Mouse (Mus musculus): ENCODE results near the gene 1700014D04Rik. TPM values are rescaled to one million over a fixed set of nuclear protein-coding genes. Genes with fewer than 3 reads are reported as not detected.
A peak's percentile ranks its signal among the peaks of the same experiment; 100 is the strongest.

The 1700014D04Rik gene
- polyA plus RNA-seq, 1 experiment from 2014 or later = 0.12 TPM

GRCm38 (mm10) chr13:59769296-59770163 is 23.0 kb upstream of the 1700014D04Rik start, which contains the start of gene Isca1:
Gene Isca1 (minus strand): TSS chr13:59769810.
- ATAC-seq = peak; percentile 85
- no peak for TF ChIP-seq CTCF (IDR thresholded peaks at IDR 0.05)
- DNase-seq (ENCODE audit: low read depth, low spot score) = peak; percentile 88
- in situ Hi-C loops (cut with MboI; ENCODE audit: low pct_unique_long_range_greater_than_20kb) = no loop called here
- H3K27me3 ChIP-seq = no peaks in the 10 kb centered on the region
- CTCF ChIA-PET = interaction anchor here (1.3 to 2.7 kb wide), 2 partner anchors 11 to 41 kb away, joined by 4 to 12 read pairs; partner anchors contain the start of gene Gm49354
- POLR2A ChIA-PET = interaction anchor here (0.7 kb wide), 1 partner anchor 608 kb away, joined by 3 read pairs; no protein-coding TSS in a partner anchor

- TF ChIP-seq CTCF (IDR thresholded peaks at IDR 0.05) = no peak
- in situ Hi-C loops (cut with MboI; ENCODE audit: low pct_unique_long_range_greater_than_20kb) = no loop called here
- H3K27me3 ChIP-seq = no peaks in the 10 kb centered on the region
- ChIA-PET POLR2A (interaction anchor here (0.7 to 1.4 kb wide), 2 partner anchors 43 to 175 kb away, joined by 3 read pairs; no protein-coding TSS in a partner anchor), CTCF (interaction anchor here (1.5 kb wide), 1 partner anchor 25 kb away, joined by 4 read pairs; no protein-coding TSS in a partner anchor)
- DNase-seq (ENCODE audit: low read depth, low spot score) = no peak
- ATAC-seq = no peak
Observed at GRCm38 (mm10) chr13:59768531-59768930, 22.0 kb upstream of the 1700014D04Rik start.

DNA sequence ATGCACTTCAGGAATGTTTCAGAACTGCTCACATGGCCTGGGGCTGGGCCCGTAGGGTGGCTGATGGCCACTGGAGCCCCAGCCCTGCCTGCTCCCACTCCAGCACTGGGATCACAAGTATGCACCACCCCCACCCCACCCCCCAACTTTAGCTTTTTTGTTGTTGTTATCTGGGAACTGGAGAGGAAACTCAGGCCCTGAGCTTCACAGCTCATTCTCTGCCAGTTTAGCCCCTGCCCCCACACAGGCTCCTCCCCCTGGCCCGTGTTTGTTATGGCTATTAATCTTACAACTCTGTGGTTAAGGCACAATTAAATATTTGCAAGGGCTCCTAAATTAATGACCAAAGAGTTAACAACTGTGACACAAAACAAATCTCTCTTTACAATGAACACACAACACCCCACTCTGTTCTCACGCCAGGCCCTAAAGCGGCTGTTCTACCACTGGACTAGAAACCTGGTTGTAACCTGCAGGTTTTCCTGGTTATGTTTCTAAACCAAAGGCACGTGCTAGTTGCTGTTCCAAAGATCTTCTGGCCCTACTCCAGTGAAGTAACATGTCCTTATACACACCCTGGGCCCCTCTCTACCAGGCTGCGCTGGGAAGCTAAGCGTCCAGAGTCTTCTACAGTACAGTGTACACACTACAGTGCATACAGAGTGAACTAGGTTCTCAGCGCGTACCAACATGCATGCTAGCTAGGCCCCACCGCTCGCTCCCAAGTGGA is 20.4 kb upstream of the 1700014D04Rik start:
- DNase-seq (ENCODE audit: low read depth, low spot score) (no peak), ATAC-seq (no peak)
- ChIA-PET CTCF (interaction anchor here (1.5 to 2.0 kb wide), 2 partner anchors 9 to 23 kb away, joined by 4 to 5 read pairs; no protein-coding TSS in a partner anchor), POLR2A (interaction anchor here (0.6 to 1.4 kb wide), 4 partner anchors 10 to 57 kb away, joined by 3 read pairs; no protein-coding TSS in a partner anchor)
- no peak for TF ChIP-seq CTCF (IDR thresholded peaks at IDR 0.05)
- in situ Hi-C loops (cut with MboI; ENCODE audit: low pct_unique_long_range_greater_than_20kb) = no loop called here
- no peaks in the 10 kb centered on the region for H3K27me3 ChIP-seq

DNA sequence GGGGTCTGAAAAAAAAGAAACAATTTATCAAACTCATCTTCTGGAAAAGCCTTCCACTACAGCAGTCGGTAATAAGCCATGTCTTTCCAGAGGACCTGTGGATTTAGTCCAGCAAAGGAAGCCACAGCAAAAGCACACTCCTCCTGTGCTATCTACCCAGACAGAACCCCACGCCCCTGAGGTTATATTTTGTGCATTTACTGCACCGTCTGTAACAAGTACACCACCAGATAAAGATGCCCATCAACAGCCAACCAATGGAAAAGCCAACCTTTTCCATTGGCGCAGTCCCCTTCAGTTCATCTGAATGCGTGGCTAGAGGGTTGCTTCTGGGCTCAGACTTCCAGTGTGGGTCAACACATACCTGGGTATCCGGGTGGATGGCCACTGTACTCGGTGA is 16.2 kb upstream of the 1700014D04Rik start:
- no peak for TF ChIP-seq CTCF (IDR thresholded peaks at IDR 0.05)
- in situ Hi-C loops (cut with MboI; ENCODE audit: low pct_unique_long_range_greater_than_20kb) = no loop called here
- no peak for DNase-seq (ENCODE audit: low read depth, low spot score)
- ChIA-PET POLR2A (no interaction called here), CTCF (interaction anchor here (1.6 kb wide), 1 partner anchor 29 kb away, joined by 3 read pairs; no protein-coding TSS in a partner anchor)
- no peaks in the 10 kb centered on the region for H3K27me3 ChIP-seq
- ATAC-seq = no peak

DNA sequence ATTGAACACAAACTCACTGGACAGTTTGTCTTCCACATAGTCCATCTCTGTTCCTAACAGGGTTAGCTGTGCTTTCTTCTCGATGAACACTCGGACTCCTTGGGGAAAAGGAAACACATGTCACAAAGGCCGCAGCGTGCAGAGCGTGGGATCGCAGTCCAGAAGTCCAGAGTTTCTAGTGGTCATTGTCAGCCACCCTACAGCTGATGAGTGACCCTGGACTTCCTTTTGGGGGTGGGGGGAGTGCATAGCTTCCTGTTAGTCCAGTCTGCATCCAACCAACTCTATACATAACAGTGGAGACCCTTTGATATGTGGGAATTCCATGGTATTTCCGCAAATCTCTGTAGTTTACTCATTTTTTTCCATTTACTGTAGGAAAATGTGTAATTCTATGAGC is 10.4 kb upstream of the 1700014D04Rik start:
- ATAC-seq (no peak), DNase-seq (ENCODE audit: low read depth, low spot score) (no peak)
- ChIA-PET POLR2A (interaction anchor here (0.7 to 1.4 kb wide), 3 partner anchors 9 to 29 kb away, joined by 3 to 4 read pairs (median 3); no protein-coding TSS in a partner anchor), CTCF (interaction anchor here (0.7 to 1.8 kb wide), 3 partner anchors 9 to 555 kb away, joined by 3 to 5 read pairs (median 5); no protein-coding TSS in a partner anchor)
- no peak for TF ChIP-seq CTCF (IDR thresholded peaks at IDR 0.05)
- in situ Hi-C loops (cut with MboI; ENCODE audit: low pct_unique_long_range_greater_than_20kb) = no loop called here
- H3K27me3 ChIP-seq = no peaks in the 10 kb centered on the region

- no peak for TF ChIP-seq CTCF (IDR thresholded peaks at IDR 0.05)
- no peak for ATAC-seq
- no peak for DNase-seq (ENCODE audit: low read depth, low spot score)
- CTCF ChIA-PET = no interaction called here
- POLR2A ChIA-PET = interaction anchor here (0.7 kb wide), 1 partner anchor 999 kb away, joined by 4 read pairs; no protein-coding TSS in a partner anchor
- H3K27me3 ChIP-seq = no peaks in the 10 kb centered on the region
- in situ Hi-C loops (cut with MboI; ENCODE audit: low pct_unique_long_range_greater_than_20kb) = no loop called here
Observed at GRCm38 (mm10) chr13:59750310-59750709, 3.8 kb upstream of the 1700014D04Rik start.

- no peak for ATAC-seq
- no peak for TF ChIP-seq CTCF (IDR thresholded peaks at IDR 0.05)
- no peak for DNase-seq (ENCODE audit: low read depth, low spot score)
- in situ Hi-C loops (cut with MboI; ENCODE audit: low pct_unique_long_range_greater_than_20kb) = no loop called here
- POLR2A ChIA-PET = no interaction called here
- no peaks in the 10 kb centered on the region for H3K27me3 ChIP-seq
- CTCF ChIA-PET = interaction anchor here (3.4 kb wide), 1 partner anchor 18 kb away, joined by 14 read pairs; no protein-coding TSS in a partner anchor
Observed at GRCm38 (mm10) chr13:59746164-59746563, 388 bp downstream of the 1700014D04Rik start.

DNA sequence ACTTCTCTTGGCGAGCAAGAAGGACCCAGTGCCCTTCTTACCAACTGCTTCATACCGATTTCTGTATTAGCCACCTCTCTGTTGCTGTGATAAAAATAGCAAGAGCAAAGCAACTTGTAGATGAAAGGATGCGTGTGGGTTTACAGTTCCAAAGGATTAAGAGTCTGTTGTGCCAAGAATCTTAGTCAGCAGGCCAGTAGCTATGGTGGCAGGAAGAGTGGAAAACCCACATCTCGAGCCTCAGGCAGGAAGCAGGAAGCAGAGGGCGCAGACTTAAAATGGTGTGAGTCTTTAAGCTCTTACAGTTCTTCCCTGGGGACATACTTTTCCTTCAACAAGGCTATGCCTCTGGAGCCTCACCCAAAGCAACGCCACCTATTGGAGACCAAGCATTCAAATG is 1.1 kb downstream of the 1700014D04Rik start:
- CTCF ChIA-PET = interaction anchor here (3.4 kb wide), 1 partner anchor 17 kb away, joined by 14 read pairs; no protein-coding TSS in a partner anchor
- DNase-seq (ENCODE audit: low read depth, low spot score) (no peak), ATAC-seq (no peak)
- in situ Hi-C loops (cut with MboI; ENCODE audit: low pct_unique_long_range_greater_than_20kb) = no loop called here
- POLR2A ChIA-PET = interaction anchor here (1.0 kb wide), 1 partner anchor 12 kb away, joined by 4 read pairs; no protein-coding TSS in a partner anchor
- no peak for TF ChIP-seq CTCF (IDR thresholded peaks at IDR 0.05)
- no peaks in the 10 kb centered on the region for H3K27me3 ChIP-seq

- POLR2A ChIA-PET = no interaction called here
- in situ Hi-C loops (cut with MboI; ENCODE audit: low pct_unique_long_range_greater_than_20kb) = no loop called here
- TF ChIP-seq CTCF (IDR thresholded peaks at IDR 0.05) = no peak
- no peaks in the 10 kb centered on the region for H3K27me3 ChIP-seq
- CTCF ChIA-PET = interaction anchor here (1.6 kb wide), 1 partner anchor 12 kb away, joined by 5 read pairs; no protein-coding TSS in a partner anchor
- no peak for DNase-seq (ENCODE audit: low read depth, low spot score)
- no peak for ATAC-seq
Observed at GRCm38 (mm10) chr13:59741697-59742096, 4.9 kb downstream of the 1700014D04Rik start.

DNA sequence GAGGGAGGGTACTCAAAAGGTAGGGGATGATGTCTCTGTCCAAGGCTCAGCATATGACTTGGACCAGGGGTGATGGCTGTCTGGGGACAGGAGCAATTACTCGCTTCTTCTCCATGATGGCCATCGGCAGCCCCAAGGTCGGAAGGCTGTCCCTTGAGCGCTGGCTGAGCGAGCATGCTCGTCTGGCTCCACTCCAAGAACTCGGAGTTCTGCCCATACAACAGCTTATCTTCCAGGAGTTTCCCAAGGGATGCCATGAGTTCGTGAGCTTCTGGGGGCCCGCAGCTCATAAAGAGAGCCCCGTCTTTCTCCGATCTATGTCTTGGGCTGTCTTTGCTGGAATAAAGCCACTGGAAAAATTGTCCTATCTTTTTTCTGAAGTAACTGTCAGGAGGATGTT is 5.5 kb downstream of the 1700014D04Rik start:
- no peaks in the 10 kb centered on the region for H3K27me3 ChIP-seq
- DNase-seq (ENCODE audit: low read depth, low spot score) = no peak
- CTCF ChIA-PET = interaction anchor here (1.2 to 1.6 kb wide), 2 partner anchors 9 to 12 kb away, joined by 5 read pairs; partner anchors contain the start of gene Spata31d1d
- ATAC-seq = no peak
- in situ Hi-C loops (cut with MboI; ENCODE audit: low pct_unique_long_range_greater_than_20kb) = no loop called here
- POLR2A ChIA-PET = no interaction called here
- no peak for TF ChIP-seq CTCF (IDR thresholded peaks at IDR 0.05)

Data from Patski (cell line).